Mouse (Mus musculus) c-Kit-negative CD71-positive TER-119-positive erythroid progenitor cells, embryonic 14.5 days (primary cell): ENCODE measurements around the gene Kcnmb4.

ENCODE experiments used
- DNase-seq: peaks from one replicate; pipeline ENCODE4 v3.0.0-alpha.2; 2013; ENCODE audit warnings: low read depth, low spot score

Gene Kcnmb4

DNA sequence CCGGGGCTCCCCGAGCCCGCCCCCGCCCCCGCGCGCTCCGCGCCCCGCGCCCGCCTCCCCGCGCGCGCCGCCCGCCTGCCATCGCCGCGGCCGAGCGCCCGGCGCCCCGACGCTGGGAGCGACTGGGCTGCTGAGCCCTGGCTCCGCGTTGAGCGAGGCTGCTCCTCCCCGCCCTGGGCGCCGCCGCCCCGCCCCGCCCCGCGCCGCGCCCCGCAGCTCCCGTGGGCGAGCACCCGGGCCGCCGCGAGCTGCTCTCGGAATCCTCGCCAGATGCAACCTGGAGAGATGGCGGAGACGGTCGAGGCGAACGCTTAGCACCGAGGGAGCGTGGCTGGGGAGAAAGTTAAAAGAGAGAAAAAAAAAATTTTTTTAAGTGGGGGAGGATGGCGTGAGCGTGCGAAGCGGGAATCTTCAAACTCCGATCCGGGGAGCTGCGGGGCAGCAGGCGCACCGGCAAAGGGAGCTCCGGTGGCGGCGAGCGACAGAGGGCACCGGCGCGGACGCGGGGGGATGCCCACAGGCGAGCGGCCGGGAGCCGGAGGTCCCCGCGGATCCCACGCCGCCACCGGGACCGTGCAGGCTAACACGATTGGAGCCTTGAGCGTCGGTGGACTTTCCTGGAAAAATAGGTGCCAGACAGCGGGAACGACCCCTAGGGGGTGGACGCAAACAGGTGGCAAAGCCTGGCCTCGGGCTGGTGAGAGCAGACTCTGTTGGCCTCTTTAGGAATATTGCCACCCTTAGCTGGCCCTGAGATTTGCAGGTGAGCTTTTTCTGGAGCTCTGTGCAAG, at the start of gene Kcnmb4:
Gene Kcnmb4, minus strand, starts transcription at position 120 of the 791 bp plus-strand sequence.
- no peak for DNase-seq

- no peak for DNase-seq
These were observed 45.9 kb upstream of the Kcnmb4 start for GRCm38 (mm10) chr10:116519588-116519987.

GRCm38 (mm10) chr10:116515590-116515989, 41.9 kb upstream of the Kcnmb4 start:
- no peak for DNase-seq

- no peak for DNase-seq
These were observed 41.5 kb upstream of the Kcnmb4 start for GRCm38 (mm10) chr10:116515158-116515557.

DNA sequence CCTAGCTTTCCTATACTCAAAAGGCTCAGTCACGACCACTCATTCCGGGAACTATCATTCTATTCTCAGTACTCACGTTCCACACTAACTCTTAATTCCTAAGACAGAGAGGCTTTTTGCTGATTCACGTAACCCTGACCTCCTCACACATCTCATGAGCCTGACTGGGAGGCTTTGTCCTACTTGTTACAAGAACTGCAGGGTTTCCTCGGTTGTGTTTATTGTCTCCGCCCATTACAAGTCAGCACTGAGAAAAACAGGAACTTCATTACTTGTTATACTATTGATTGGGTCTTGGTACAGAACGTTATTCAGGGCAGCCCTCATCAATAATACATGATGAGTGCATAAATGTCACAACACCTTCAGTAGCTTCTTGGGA, 39.6 kb upstream of the Kcnmb4 start:
- DNase-seq = no peak

DNA sequence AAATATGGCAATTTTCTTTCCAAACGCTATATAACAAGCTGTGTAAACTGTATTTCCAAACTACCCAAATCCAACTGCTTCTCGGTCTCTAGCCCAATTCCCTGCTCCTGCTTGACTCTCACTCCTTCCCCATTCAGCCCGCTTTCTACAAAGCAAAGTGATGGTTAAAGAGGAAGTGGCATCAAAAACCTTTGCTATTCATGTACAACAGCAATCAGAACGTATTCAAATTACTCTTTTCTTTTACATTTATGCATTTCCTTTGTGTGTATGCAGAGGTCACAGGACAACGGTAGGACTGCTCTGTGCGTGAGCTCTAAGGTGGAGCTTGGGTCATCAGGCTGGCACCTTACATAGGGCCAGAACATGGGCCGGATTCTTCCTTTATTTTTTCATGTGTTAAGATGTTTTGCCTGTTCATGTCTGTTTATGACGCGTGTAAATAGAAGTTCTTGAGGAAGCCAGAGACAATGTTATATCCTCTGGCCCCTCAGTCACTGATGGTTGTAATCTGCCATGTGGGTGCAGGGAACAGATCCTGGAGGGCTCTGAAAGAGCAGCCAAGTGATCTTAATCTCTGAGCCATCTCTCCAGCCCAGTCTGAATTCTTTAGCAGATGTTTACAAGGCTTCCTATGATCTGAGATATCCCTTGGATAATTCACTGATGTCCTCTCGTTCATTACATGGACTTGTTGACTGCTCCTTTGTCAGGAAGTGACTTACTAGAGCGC, 39.0 kb upstream of the Kcnmb4 start:
- no peak for DNase-seq

GRCm38 (mm10) chr10:116505303-116506014, 31.8 kb upstream of the Kcnmb4 start:
- no peak for DNase-seq

GRCm38 (mm10) chr10:116492768-116493167, 19.1 kb upstream of the Kcnmb4 start:
- DNase-seq = no peak

DNA sequence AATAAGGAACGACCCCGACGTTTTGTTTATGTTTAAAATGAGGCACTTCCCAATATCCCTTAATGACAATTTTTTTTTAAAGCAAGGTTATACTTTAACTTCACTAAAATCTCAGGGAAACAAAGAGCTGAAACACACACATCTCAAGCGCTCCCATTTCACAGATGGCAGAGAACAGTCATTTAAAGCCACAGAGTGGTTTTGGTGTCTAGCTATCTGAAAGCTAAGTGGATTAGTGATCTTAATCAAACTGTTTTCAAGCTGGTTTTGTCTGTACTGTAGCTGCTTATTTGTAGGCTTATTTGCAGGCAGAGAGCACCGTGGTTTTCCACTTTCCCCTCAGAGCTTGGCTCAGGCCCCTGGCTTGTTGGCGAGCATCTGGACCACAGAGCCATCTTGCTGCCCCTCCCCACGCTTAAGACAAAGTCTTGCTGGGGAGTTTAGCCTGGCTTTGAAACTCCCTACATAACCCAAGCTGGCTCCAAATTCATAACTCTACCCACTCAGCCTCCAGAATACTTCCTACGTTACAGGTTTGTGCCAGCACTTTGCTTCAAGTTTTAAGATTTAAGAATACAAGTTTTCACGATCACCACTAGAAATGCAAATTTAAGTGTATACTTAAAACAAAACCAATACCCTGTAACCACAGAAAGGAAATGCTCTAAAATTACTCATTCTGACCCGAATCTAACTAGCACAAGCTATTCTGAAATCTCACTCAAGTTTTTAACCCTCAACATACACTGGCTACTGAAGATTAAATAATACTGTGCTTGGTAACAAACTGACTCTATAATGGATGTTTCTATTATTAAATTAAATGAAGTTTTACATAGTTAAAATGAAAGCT, 13.4 kb upstream of the Kcnmb4 start:
- no peak for DNase-seq

DNA sequence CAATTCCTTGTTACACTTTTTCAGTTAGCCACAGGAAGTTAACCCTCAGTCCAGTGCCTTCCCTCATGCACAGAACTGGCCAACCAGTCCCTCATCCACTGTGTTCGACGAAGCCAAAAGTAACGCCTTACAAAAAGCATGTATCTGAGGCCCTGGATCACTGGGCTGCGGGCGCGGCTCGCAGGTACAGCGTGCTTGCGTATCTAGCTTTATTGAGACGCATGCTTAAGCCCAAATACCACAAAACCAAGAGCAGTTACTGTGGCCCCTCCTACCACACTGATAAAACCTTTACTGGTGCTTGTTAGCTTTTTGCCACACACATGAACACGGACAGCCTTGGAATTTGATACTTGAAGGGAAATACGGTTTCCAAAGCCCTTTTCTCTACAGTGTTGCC, 8.2 kb upstream of the Kcnmb4 start:
- no peak for DNase-seq

- no peak for DNase-seq
These were observed 7.3 kb upstream of the Kcnmb4 start for GRCm38 (mm10) chr10:116480988-116481387.

- no peak for DNase-seq
These were observed 2.9 kb upstream of the Kcnmb4 start for GRCm38 (mm10) chr10:116476559-116476958.

- no peak for DNase-seq
These were observed 2.0 kb upstream of the Kcnmb4 start for GRCm38 (mm10) chr10:116475725-116476124.

- DNase-seq = no peak
These were observed 463 bp downstream of the Kcnmb4 start for GRCm38 (mm10) chr10:116473071-116473758.

- no peak for DNase-seq
These were observed 1.1 kb downstream of the Kcnmb4 start for GRCm38 (mm10) chr10:116472579-116472978.

GRCm38 (mm10) chr10:116470306-116470925, 3.3 kb downstream of the Kcnmb4 start:
- no peak for DNase-seq

DNA sequence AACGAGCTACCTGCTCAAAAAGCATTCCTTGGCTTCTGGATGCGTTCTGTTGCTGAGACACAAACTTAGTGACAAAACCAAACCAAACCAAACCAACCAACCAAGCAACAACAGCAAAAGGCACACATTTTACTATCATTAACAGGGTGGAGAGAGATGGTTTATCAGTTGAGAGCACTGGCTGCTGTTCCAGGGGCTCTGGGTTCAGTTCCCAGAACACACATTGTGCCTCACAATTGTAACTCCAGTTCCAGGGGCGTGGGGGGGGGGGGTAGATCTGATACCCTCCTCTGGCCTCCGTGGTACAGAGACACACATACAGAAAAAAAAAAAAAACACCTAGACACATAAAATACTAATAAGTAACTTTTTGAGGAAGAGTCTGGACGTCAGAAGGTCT, 5.6 kb downstream of the Kcnmb4 start:
- DNase-seq = no peak

- no peak for DNase-seq
These were observed 9.8 kb downstream of the Kcnmb4 start for GRCm38 (mm10) chr10:116463753-116464345.

DNA sequence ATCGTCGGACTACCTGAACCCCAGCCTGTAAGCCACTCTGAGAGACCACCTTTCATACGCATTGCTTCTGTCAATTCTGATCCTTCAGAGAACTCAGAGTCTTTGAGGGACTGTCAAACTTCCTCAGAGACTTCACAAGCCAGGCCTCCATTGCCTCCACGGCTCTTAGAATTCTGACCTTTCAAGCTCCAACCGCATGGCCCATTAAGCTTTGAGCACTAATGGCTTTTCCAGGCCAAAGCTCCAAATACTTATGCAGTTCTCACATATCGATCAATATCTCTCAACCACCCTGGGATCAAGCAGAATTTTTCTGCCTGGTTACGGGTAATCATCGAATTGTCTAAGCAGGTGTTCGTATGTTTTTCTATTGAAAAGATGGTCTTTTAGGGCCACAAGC, 12.2 kb downstream of the Kcnmb4 start:
- DNase-seq = no peak

GRCm38 (mm10) chr10:116458786-116459185, 14.9 kb downstream of the Kcnmb4 start:
- no peak for DNase-seq
